Mouse (Mus musculus) left cerebral cortex, adult 8-10 months (tissue): ENCODE measurements around the gene Tmem206. TPM values are rescaled to one million over a fixed set of nuclear protein-coding genes. Genes with fewer than 3 reads are reported as not detected.

Experiments
- DNase-seq, 2 experiments: peaks; one replicate each; pipeline ENCODE4 v3.0.0; 2022; ENCODE audit warnings: low spot score in 2 of 2
- total RNA-seq, 4 experiments: library from RNA; stranded (reverse); gene quantifications; 2 replicates each; pipeline ENCODE4 v1.2.4; 2022

The Tmem206 gene
- 10 to 100 TPM in 1 of 4 experiments, 1 to 10 TPM in 3; 8.8 to 12.0 (median 9.6) TPM for total RNA-seq

- DNase-seq, result peak; percentile 88 to 90
Measured at GRCm38 (mm10) chr1:191325726-191326232, at the start of gene Tmem206. TSS of gene Tmem206 (plus strand) at chr1:191325912.

GRCm38 (mm10) chr1:191276181-191276580, 49.5 kb upstream of the Tmem206 start:
- DNase-seq, result no peak

GRCm38 (mm10) chr1:191277549-191278059, 48.1 kb upstream of the Tmem206 start:
- DNase-seq, result no peak

- no peak for DNase-seq
Measured at GRCm38 (mm10) chr1:191278324-191278723, 47.4 kb upstream of the Tmem206 start.

GRCm38 (mm10) chr1:191281171-191281570, 44.5 kb upstream of the Tmem206 start:
- no peak for DNase-seq

- DNase-seq, result no peak
Measured at GRCm38 (mm10) chr1:191282319-191282718, 43.4 kb upstream of the Tmem206 start.

- DNase-seq, result no peak
Measured at GRCm38 (mm10) chr1:191283110-191284040, 42.3 kb upstream of the Tmem206 start.

- DNase-seq, result no peak
Measured at GRCm38 (mm10) chr1:191284502-191284901, 41.2 kb upstream of the Tmem206 start.

- no peak for DNase-seq
Measured at GRCm38 (mm10) chr1:191288762-191289161, 37.0 kb upstream of the Tmem206 start.

GRCm38 (mm10) chr1:191292348-191292747, 33.4 kb upstream of the Tmem206 start:
- DNase-seq, result peak; percentile 33 to 82

- no peak for DNase-seq
Measured at GRCm38 (mm10) chr1:191293051-191293450, 32.7 kb upstream of the Tmem206 start.

GRCm38 (mm10) chr1:191293996-191294795, 31.5 kb upstream of the Tmem206 start:
- no peak for DNase-seq

GRCm38 (mm10) chr1:191295784-191296183, 29.9 kb upstream of the Tmem206 start:
- no peak for DNase-seq

- no peak for DNase-seq
Measured at GRCm38 (mm10) chr1:191296445-191296844, 29.3 kb upstream of the Tmem206 start.

- DNase-seq, result no peak
Measured at GRCm38 (mm10) chr1:191298304-191298703, 27.4 kb upstream of the Tmem206 start.

GRCm38 (mm10) chr1:191299215-191299942, 26.3 kb upstream of the Tmem206 start:
- DNase-seq, result peak in 1 of 2 experiments; percentile 39

- no peak for DNase-seq
Measured at GRCm38 (mm10) chr1:191301903-191302302, 23.8 kb upstream of the Tmem206 start.

- DNase-seq, result no peak
Measured at GRCm38 (mm10) chr1:191303736-191304135, 22.0 kb upstream of the Tmem206 start.

- DNase-seq, result no peak
Measured at GRCm38 (mm10) chr1:191304216-191304615, 21.5 kb upstream of the Tmem206 start.

- DNase-seq, result no peak
Measured at GRCm38 (mm10) chr1:191305610-191306009, 20.1 kb upstream of the Tmem206 start.

- no peak for DNase-seq
Measured at GRCm38 (mm10) chr1:191306316-191306715, 19.4 kb upstream of the Tmem206 start.
